Mouse (Mus musculus): ENCODE data around the gene Fam120b. TPM values are rescaled to one million over a fixed set of nuclear protein-coding genes. Genes with fewer than 3 reads are reported as not detected.

Gene Fam120b
- total and polyA plus RNA-seq, 2 experiments = 5.8 to 13.4 TPM

- H3K4me1 ChIP-seq (ENCODE audit: control insufficient read depth, insufficient read depth, low read length) = 0 out of 2 replicates have a peak, but pooled peaks cover 2% of the 10 kb centered on the region
- H3K9ac ChIP-seq (ENCODE audit: low read depth, low read length) = no peak overlapping the region
- no peak overlapping the region for H3K27ac ChIP-seq (replicated peaks; ENCODE audit: insufficient read depth, low read depth, low read length)
- DNase-seq (ENCODE audit: extremely low read depth, low read depth, low spot score) = no peak
- H3K36me3 ChIP-seq (ENCODE audit: control insufficient read depth, insufficient read depth, low read length) = peaks cover 39% of the 10 kb centered on the region
- TF ChIP-seq POLR2A (IDR thresholded peaks at IDR 0.05; ENCODE audit: extremely low read depth, insufficient read depth, low read length) = no peak
- no peak for TF ChIP-seq CTCF (IDR thresholded peaks at IDR 0.05; ENCODE audit: low read depth, low read length)
- no peaks in the 10 kb centered on the region for H3K79me2 ChIP-seq (ENCODE audit: control insufficient read depth, insufficient read depth, low read length)
- WGBS = 90% methylated on average over 8 of the region's 8 CpGs
- no peak overlapping the region for H3K4me3 ChIP-seq (ENCODE audit: insufficient read depth, low read depth, low read length)
- no peaks in the 10 kb centered on the region for H3K27me3 ChIP-seq (ENCODE audit: control insufficient read depth, insufficient read depth, low read length)
Observed at GRCm38 (mm10) chr17:15420021-15420603, 24.1 kb downstream of the Fam120b start.

DNA sequence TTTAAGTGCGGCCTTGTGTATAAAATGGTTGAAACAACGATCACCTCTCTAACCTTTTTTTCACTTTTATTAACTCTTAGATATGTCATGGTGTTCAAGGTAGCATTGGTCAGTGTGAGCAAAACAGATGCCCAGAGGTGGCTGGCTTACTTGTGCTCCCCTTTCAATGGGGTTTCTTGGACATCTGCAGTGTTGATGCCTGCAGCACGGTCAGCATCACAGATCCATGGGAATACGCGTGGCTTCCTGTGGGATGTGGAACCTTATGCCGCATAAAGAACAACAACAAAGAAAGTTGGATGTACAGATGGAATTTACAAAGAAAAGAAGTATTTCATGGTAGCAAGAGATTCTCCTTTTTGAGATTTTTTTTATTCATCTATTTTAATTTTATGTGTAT lies 25.4 kb downstream of the Fam120b start:
- H3K9ac ChIP-seq (ENCODE audit: low read depth, low read length) = no peak overlapping the region
- WGBS = 99% methylated on average over 6 of the region's 6 CpGs
- H3K27me3 ChIP-seq (ENCODE audit: control insufficient read depth, insufficient read depth, low read length) = no peaks in the 10 kb centered on the region
- no peak for DNase-seq (ENCODE audit: extremely low read depth, low read depth, low spot score)
- H3K36me3 ChIP-seq (ENCODE audit: control insufficient read depth, insufficient read depth, low read length) = peaks cover 34% of the 10 kb centered on the region
- H3K27ac ChIP-seq (replicated peaks; ENCODE audit: insufficient read depth, low read depth, low read length) = no peak overlapping the region
- no peak for TF ChIP-seq POLR2A (IDR thresholded peaks at IDR 0.05; ENCODE audit: extremely low read depth, insufficient read depth, low read length)
- TF ChIP-seq CTCF (IDR thresholded peaks at IDR 0.05; ENCODE audit: low read depth, low read length) = no peak
- H3K4me3 ChIP-seq (ENCODE audit: insufficient read depth, low read depth, low read length) = no peak overlapping the region
- 0 out of 2 replicates have a peak, but pooled peaks cover 2% of the 10 kb centered on the region for H3K4me1 ChIP-seq (ENCODE audit: control insufficient read depth, insufficient read depth, low read length)
- H3K79me2 ChIP-seq (ENCODE audit: control insufficient read depth, insufficient read depth, low read length) = no peaks in the 10 kb centered on the region

DNA sequence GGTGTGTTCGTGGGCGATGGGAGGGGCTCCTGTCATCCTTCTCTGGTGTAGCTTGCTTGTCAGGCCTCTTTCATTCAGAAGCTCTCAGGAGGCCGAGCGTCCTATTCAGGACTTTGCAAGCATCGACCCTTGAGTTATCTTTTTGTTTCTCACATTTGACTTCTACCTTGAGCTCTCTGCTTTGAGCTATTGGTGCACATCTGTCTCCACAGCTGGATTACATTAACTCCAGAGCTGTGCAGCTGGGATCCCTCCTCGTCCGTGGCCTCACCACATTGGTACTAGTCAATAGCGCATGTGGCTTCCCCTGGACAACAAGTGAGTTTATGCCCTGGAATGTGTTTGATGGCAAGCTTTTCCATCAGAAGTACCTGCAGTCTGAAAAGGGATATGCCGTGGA lies 26.7 kb downstream of the Fam120b start:
- DNase-seq (ENCODE audit: extremely low read depth, low read depth, low spot score) = no peak

DNA sequence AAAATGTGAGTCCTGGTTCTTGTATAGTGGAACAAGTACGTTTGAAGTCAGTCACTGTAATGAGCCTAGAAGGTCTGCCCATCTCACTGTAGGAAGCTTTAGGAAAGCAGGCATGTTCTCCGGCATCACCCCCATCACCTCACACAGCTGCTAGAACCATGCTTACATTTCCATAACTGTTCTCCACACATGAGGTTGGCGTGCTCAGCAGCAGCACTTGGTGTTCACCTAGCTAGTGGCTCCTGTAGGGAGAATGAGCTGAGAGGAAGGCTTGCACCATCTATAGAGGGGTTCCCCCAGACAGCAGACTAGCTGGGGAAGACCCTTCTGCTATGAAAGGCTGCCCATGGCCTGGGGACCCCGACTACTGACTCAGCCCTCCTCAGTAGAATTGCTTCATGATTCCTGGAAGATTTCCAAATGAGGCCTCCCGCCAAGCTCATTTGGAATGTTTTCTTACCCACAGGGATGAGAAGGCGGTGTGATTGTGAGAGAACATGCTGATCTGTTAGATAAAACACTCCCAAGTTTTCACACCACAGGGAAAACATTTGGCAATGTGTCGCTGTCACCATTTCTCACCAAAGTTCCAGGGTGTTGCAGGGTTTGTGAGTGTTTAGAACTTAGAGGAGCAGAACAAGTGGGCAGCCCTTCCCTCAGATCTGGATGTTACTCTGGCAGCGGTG lies 27.2 kb downstream of the Fam120b start:
- Histone ChIP-seq H3K36me3 (ENCODE audit: control insufficient read depth, insufficient read depth, low read length) (peaks cover 30% of the 10 kb centered on the region), H3K79me2 (ENCODE audit: control insufficient read depth, insufficient read depth, low read length) (peaks cover 3% of the 10 kb centered on the region; the same call in 1 of the 2 replicates), H3K4me3 (ENCODE audit: insufficient read depth, low read depth, low read length) (no peak overlapping the region), H3K9ac (ENCODE audit: low read depth, low read length) (peak overlapping the region; percentile 15; the same call in 1 of the 2 replicates), H3K27ac (replicated peaks; ENCODE audit: insufficient read depth, low read depth, low read length) (peak overlapping the region; percentile 40; the same call in 1 of the 2 replicates), H3K27me3 (ENCODE audit: control insufficient read depth, insufficient read depth, low read length) (no peaks in the 10 kb centered on the region), H3K4me1 (ENCODE audit: control insufficient read depth, insufficient read depth, low read length) (peaks cover 5% of the 10 kb centered on the region; the same call in 1 of the 2 replicates)
- 53% methylated on average over 8 of the region's 8 CpGs for WGBS
- TF ChIP-seq CTCF (IDR thresholded peaks at IDR 0.05; ENCODE audit: low read depth, low read length) (no peak), POLR2A (IDR thresholded peaks at IDR 0.05; ENCODE audit: extremely low read depth, insufficient read depth, low read length) (no peak)
- peak; percentile 70 for DNase-seq (ENCODE audit: extremely low read depth, low read depth, low spot score)

More for the DNA sequence above, 26.7 kb downstream of the Fam120b start:
- 98% methylated on average over 9 of the region's 9 CpGs for WGBS
- Histone ChIP-seq H3K4me3 (ENCODE audit: insufficient read depth, low read depth, low read length) (no peak overlapping the region), H3K27ac (replicated peaks; ENCODE audit: insufficient read depth, low read depth, low read length) (no peak overlapping the region), H3K27me3 (ENCODE audit: control insufficient read depth, insufficient read depth, low read length) (no peaks in the 10 kb centered on the region), H3K4me1 (ENCODE audit: control insufficient read depth, insufficient read depth, low read length) (peaks cover 5% of the 10 kb centered on the region; the same call in 1 of the 2 replicates), H3K9ac (ENCODE audit: low read depth, low read length) (no peak overlapping the region), H3K79me2 (ENCODE audit: control insufficient read depth, insufficient read depth, low read length) (peaks cover 2% of the 10 kb centered on the region; the same call in 1 of the 2 replicates), H3K36me3 (ENCODE audit: control insufficient read depth, insufficient read depth, low read length) (peaks cover 35% of the 10 kb centered on the region)
- TF ChIP-seq POLR2A (IDR thresholded peaks at IDR 0.05; ENCODE audit: extremely low read depth, insufficient read depth, low read length) (no peak), CTCF (IDR thresholded peaks at IDR 0.05; ENCODE audit: low read depth, low read length) (no peak)

GRCm38 (mm10) chr17:15425931-15426330 lies 29.9 kb downstream of the Fam120b start:
- no peak for DNase-seq (ENCODE audit: extremely low read depth, low read depth, low spot score)
- peaks cover 3% of the 10 kb centered on the region; the same call in 1 of the 2 replicates for H3K79me2 ChIP-seq (ENCODE audit: control insufficient read depth, insufficient read depth, low read length)
- no peak overlapping the region for H3K9ac ChIP-seq (ENCODE audit: low read depth, low read length)
- 85% methylated on average over 3 of the region's 3 CpGs for WGBS
- H3K4me1 ChIP-seq (ENCODE audit: control insufficient read depth, insufficient read depth, low read length) = peaks cover 21% of the 10 kb centered on the region
- no peaks in the 10 kb centered on the region for H3K27me3 ChIP-seq (ENCODE audit: control insufficient read depth, insufficient read depth, low read length)
- H3K36me3 ChIP-seq (ENCODE audit: control insufficient read depth, insufficient read depth, low read length) = peaks cover 19% of the 10 kb centered on the region
- no peak overlapping the region for H3K4me3 ChIP-seq (ENCODE audit: insufficient read depth, low read depth, low read length)
- no peak overlapping the region for H3K27ac ChIP-seq (replicated peaks; ENCODE audit: insufficient read depth, low read depth, low read length)
- TF ChIP-seq CTCF (IDR thresholded peaks at IDR 0.05; ENCODE audit: low read depth, low read length) = no peak
- TF ChIP-seq POLR2A (IDR thresholded peaks at IDR 0.05; ENCODE audit: extremely low read depth, insufficient read depth, low read length) = no peak

Data from liver, adult 2 months (tissue).